Mouse (Mus musculus) CD4-positive helper T cell, adult 2 months (primary cell): ENCODE results near the gene Golga5.

Source experiments
- DNase-seq: peaks from one replicate; pipeline ENCODE4 v3.0.0-alpha.2; 2012; ENCODE audit warnings: low read depth, missing footprints, low spot score

Golga5 gene

DNA sequence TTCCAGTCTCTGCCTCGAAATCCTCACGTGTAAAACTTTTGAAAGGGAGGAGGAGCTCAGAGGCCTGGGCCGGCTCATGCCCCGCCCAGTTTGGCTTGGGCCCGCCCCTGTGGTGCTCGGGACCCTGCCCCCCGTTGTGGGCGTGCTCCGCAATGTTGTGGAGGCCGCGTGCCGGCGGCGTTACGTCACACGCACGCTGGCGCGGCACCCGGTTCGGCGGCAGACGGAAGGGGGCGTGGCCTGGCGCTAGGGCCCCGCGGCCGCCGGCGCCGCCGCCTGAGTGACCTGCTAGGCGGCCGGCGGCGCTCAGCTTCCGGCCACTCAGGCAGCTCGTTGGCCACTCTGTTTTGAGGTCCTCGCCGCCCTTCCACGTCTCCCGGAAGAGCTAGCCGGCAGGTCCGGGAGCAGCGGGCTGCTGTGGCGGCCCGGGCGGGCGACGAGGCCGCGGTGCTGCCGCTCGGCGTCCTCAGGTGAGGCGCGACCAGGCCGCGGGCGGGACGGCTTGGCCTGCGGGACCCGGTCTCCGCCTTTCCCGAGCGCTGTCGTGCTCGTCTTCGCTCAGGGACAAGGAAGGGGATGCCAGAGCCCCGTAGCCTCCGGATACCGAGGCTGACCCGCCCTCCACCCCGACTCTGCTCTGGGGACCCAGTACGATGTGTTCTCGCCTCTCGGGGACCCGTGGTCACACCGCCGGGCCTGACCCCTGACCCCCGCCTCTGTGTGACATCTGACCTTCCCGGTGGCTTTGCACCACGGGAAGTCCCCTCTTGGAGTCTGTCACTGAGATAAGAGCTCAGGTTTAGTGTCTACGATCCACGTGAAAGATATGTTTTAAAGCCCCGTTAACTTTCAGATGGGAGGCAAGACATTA lies at the start of gene Golga5:
Golga5 (plus strand) TSS at position 242 of the 871 bp plus-strand sequence.
- peak; percentile 97 for DNase-seq

GRCm38 (mm10) chr12:102419544-102419943 lies 49.4 kb upstream of the Golga5 start:
- no peak for DNase-seq

DNA sequence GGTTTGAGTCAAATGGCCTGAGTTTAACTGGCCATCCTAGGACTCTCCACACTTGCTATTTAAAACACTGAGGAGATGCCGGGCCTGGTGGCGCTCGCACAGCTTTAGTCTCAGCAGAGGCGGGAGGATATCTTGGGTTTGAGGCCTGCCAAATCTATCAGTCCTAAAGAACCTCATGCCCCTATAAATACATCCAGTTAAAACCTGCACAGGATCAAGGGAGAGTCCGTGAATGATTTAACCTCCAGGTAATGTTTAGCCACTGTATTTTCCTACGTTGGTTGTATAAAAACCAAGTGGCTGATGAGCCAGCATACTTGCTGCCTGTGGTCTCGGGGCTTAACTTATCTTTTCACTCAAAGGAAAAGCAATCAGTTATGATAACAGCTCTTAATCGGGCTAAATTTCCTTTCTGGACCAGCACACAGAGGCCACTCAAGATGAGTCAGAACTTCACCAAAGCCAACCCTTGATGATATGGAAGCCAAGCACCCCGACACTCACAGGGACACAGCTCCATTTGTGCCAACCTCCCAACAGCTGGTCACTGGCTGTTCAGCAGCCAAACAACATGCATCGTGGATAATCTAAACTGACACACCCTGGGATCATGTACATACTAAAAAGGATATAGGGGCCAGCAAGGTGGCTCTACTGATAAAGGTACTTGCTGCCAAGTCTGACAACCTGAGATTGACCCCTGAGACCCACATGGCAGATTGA lies 48.6 kb upstream of the Golga5 start:
- no peak for DNase-seq

GRCm38 (mm10) chr12:102422065-102422464 lies 46.9 kb upstream of the Golga5 start:
- no peak for DNase-seq

DNA sequence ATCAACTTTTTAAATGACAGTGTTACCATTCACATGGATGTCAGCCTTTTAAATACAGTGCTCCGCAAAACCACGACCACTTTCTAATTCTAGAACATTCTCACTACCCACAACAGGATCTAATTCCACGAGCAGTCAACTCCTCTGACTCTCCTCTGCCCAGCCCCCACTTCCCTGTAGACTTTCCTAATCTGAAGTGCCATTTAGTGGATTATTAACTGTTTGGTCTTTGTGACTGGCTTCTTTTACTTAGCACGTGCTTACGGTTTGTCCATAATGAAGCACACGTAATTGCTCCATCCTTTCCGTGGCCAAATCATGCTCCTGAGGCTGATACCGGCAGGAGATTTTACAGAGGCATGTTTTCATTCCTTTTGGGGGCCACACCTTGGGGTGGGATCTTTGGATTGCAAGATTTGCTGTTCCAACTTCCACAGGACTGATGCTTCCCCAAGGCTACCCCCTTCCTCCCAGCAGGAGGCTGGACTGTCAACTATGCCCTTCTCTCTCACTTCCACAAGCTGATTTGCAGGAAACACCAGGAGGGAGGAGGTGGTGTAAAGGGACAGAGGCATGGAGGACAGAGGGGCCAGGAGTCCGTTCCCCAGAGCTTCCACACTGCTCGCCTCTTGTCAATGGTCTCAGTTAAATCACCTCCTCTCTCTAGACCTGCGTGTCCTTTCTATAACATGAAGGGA lies 46.2 kb upstream of the Golga5 start:
- DNase-seq: no peak

- no peak for DNase-seq
Observed at GRCm38 (mm10) chr12:102423625-102424024, 45.3 kb upstream of the Golga5 start.

- no peak for DNase-seq
Observed at GRCm38 (mm10) chr12:102424456-102424855, 44.5 kb upstream of the Golga5 start.

- DNase-seq: no peak
Observed at GRCm38 (mm10) chr12:102425048-102425578, 43.8 kb upstream of the Golga5 start.

- peak; percentile 15 for DNase-seq
Observed at GRCm38 (mm10) chr12:102426285-102426684, 42.6 kb upstream of the Golga5 start.

GRCm38 (mm10) chr12:102429656-102430055 lies 39.3 kb upstream of the Golga5 start:
- no peak for DNase-seq

DNA sequence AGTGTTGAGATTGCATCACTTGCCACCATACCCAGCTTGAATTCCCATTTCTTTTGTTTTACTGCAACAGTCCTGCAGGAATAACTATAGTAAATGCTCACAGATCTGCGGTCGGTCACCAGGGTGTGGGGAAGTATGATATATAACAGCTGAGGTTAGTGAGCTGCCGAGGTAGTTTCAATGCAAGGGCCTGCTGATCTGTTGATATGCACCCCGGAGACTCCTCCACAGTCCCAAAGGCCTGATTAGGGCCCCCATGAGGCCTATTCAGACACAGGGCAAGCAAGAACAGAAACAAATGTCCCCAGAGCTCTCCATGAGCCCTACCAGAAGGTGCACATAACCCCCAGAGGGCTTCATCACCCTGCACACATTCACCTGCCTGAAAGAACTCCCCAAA lies 38.7 kb upstream of the Golga5 start:
- no peak for DNase-seq

DNA sequence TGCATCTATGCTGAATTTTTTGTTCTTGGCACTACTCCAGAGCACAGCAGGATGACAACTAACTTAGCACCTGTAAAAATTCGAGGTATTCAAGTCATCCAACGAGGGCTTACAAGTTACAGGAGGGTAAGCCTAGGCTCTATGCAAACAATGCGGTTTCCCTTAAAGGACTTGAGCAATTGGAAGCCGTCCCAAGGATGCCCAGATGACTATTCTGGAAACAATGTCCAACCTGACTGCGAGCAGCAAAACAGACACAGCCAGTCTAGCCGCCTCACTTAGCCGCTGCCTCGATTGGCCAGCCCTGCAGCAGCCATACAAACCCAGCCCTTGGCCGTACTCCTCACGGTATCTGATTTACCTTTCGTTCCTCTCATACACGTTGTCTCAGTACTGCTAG lies 36.7 kb upstream of the Golga5 start:
- DNase-seq: no peak

DNA sequence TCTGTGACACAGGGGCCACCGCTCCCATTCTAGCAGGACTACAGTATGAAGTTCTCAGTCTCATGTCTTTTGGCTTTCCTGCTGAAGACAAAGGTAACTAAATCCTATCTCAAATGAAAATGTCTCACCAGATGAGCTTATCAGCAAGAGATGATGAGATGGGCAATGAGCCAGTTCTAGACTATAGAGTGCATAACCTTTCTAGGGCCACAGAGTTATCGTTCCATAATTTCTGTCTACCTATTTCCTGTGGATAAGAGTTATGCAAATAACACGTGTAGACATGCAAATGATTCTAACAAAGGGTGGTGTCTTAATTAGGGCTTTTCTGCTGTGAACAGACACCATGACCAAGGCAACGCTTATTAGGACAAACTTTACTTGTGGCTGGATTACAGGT lies 34.8 kb upstream of the Golga5 start:
- DNase-seq: no peak

GRCm38 (mm10) chr12:102436939-102437526 lies 31.9 kb upstream of the Golga5 start:
- no peak for DNase-seq

DNA sequence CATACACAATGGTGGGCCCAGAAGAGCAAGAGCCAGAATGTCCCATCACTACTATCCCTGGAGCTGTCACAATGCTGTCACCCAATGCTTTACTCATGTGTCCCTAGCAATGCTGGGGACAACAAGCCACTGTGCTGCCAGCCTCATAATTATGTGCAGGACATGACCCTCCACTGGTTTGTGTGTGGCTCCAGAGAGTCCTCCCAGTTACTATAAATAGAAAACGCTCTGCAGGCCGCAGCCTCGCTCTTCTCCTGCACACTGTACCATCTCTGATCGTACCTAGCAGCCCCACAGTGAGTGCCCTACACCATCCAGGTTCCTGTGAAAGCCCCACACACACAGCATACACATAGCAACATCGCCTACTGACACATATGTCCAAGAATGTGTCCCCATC lies 31.0 kb upstream of the Golga5 start:
- DNase-seq: no peak

DNA sequence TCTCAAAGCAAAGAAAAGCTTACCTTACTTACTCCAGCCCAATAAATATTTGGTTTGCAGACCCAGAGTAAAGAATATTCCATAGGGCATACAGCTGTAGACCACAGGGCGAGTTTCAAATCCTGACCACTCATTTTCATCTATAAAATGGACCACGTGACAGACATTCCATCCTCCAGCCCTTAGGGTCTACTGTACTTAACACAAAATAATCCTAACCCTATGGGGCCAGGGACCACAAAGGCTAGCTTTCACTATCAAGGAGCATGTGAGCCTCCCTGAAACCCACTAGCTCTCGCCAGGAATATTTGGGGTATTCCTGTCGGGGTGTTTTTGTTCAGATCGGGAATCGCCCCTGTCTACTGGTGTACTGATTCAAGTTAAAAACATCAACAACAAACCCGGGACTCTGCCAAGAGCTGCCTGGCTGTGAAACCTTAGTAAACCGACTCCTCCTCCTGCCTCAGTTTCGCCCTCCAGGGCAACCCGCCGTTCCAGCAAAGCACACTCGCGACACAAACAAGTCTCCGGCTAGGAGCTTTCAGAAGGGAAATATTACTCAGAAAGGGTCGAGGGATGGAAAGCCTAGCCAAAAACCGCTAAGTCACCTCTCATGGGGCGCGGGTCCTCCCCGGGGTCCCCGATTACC lies 29.8 kb upstream of the Golga5 start:
- DNase-seq: no peak

DNA sequence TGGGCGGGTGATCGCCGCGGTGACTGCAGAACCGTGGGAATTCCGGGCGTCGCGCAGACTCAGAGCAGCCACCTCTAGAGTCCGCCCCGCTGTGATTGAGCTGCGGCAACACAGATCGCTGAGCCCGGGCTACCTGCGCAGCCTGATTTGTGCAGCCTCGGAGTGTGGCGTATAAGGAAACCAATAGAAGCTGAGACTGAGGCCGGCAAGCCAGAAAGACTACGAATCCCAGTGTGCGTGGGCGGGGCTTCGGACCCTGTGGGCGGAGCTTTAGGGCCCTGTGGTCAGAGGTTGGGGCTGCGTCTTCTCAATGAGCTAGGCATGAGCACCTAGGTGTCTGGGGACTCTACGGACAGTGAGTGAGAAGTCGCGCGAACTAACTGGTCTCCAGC lies 29.3 kb upstream of the Golga5 start, which contains the start of gene Lgmn:
Lgmn (minus strand) TSS at position 182 of the 392 bp plus-strand sequence.
- DNase-seq: peak; percentile 94

GRCm38 (mm10) chr12:102440551-102440950 lies 28.4 kb upstream of the Golga5 start:
- DNase-seq: no peak

GRCm38 (mm10) chr12:102441141-102441540 lies 27.8 kb upstream of the Golga5 start:
- DNase-seq: no peak

- no peak for DNase-seq
Observed at GRCm38 (mm10) chr12:102442639-102443038, 26.3 kb upstream of the Golga5 start.

DNA sequence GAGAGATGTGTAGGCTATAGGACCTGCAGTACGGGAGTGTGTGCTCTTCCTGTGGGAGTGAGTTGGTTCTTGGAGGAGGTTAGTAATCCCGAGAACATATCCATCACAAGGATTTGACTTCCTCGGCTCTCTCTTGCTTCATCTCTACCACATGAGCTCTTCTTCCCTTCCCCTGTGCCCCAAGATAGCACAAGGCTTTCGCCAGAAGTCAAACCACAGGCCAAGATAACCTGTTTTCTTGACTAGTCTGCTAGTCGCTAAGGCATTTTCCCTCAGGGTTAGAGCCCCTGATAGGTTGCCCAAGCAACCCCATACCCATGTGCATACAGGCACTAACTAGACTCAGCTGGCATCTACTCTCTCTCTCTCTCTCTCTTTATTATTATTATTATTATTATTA lies 25.3 kb upstream of the Golga5 start:
- DNase-seq: no peak
